In genomic region chr8:111733581-111734243, GRCm38 (mm10) we compare ENCODE assay signal across 9 mouse cellular contexts. TPM values are rescaled to one million over a fixed set of nuclear protein-coding genes. Genes with fewer than 3 reads are reported as not detected.
A peak's percentile ranks its signal among the peaks of the same experiment; 100 is the strongest.
DNase-seq lines count a peak whose midpoint lies in the region; ATAC-seq and TF ChIP-seq lines count a peak whose summit lies in the region.
"Had no signal": no experiment of that assay in that cellular context is flagged by ENCODE, and none has a peak within 500 bp of the region (broad histone marks: within the 10 kb centered on the region; RNA-seq: fewer than 3 reads in every experiment).

No protein-coding gene starts in this region.

- no peak overlapping the region for H3K4me3 ChIP-seq in forebrain, embryonic 12.5 days (replicated peaks)
- no peak overlapping the region for H3K4me3 ChIP-seq in forebrain, postnatal 0 days (ENCODE audit: low read depth, low read length)
- H3K4me3 ChIP-seq in embryonic facial prominence, embryonic 12.5 days, result no peak overlapping the region
- no peak overlapping the region for H3K4me3 ChIP-seq in kidney, adult 2 months (ENCODE audit: insufficient read depth, low read depth, low read length)
- no peak overlapping the region for H3K4me3 ChIP-seq in neural tube, embryonic 12.5 days

- no peaks in the 10 kb centered on the region for H3K36me3 ChIP-seq in forebrain, embryonic 12.5 days (replicated peaks)
- H3K36me3 ChIP-seq in forebrain, postnatal 0 days (ENCODE audit: insufficient read depth), result no peaks in the 10 kb centered on the region
- H3K36me3 ChIP-seq in embryonic facial prominence, embryonic 12.5 days, result no peaks in the 10 kb centered on the region
- H3K36me3 ChIP-seq in kidney, adult 2 months (ENCODE audit: control insufficient read depth, insufficient read depth, low read length), result no peaks in the 10 kb centered on the region
- no peaks in the 10 kb centered on the region for H3K36me3 ChIP-seq in neural tube, embryonic 12.5 days
- H3K36me3 ChIP-seq: G1E had no signal

- no peaks in the 10 kb centered on the region for H3K9me3 ChIP-seq in forebrain, embryonic 12.5 days
- no peaks in the 10 kb centered on the region for H3K9me3 ChIP-seq in forebrain, postnatal 0 days (ENCODE audit: low read length)
- H3K9me3 ChIP-seq in embryonic facial prominence, embryonic 12.5 days, result no peaks in the 10 kb centered on the region
- no peaks in the 10 kb centered on the region for H3K9me3 ChIP-seq in neural tube, embryonic 12.5 days
- H3K9me3 ChIP-seq: G1E had no signal

- peak overlapping the region; percentile 87 for H3K9ac ChIP-seq in forebrain, embryonic 12.5 days
- H3K9ac ChIP-seq in forebrain, postnatal 0 days, result no peak overlapping the region
- H3K9ac ChIP-seq in embryonic facial prominence, embryonic 12.5 days, result no peak overlapping the region; the same call in none of the 2 replicates
- H3K9ac ChIP-seq in neural tube, embryonic 12.5 days, result peak overlapping the region; percentile 26; the same call in 1 of the 2 replicates

- no peak for TF ChIP-seq CTCF in forebrain, postnatal 0 days (IDR thresholded peaks at IDR 0.05; ENCODE audit: low read depth)
- TF ChIP-seq CTCF in kidney, adult 2 months (conservative IDR thresholded peaks at IDR 0.05; ENCODE audit: insufficient read depth, insufficient read length, low read depth, low read length), result no peak

- peak overlapping the region; percentile 84 for H3K27ac ChIP-seq in forebrain, embryonic 12.5 days
- no peak overlapping the region for H3K27ac ChIP-seq in forebrain, postnatal 0 days (ENCODE audit: low read depth, low read length)
- peak overlapping the region; percentile 87 for H3K27ac ChIP-seq in embryonic facial prominence, embryonic 12.5 days
- peak overlapping the region; percentile 88 for H3K27ac ChIP-seq in kidney, adult 2 months (ENCODE audit: insufficient read depth, low read depth, low read length)
- H3K27ac ChIP-seq in neural tube, embryonic 12.5 days, result no peak overlapping the region

- no peak for DNase-seq in forebrain, postnatal 0 days
- peak; percentile 65 for DNase-seq in 3T3-L1 (ENCODE audit: low read depth, low spot score)
- peak; percentile 59 for DNase-seq in kidney, adult 2 months
- DNase-seq in right cerebral cortex, adult 2 months (ENCODE audit: low spot score in 2 of 2), result no peak
- DNase-seq in adrenal gland, postnatal 25 days, result no peak

- H3K27me3 ChIP-seq in forebrain, embryonic 12.5 days, result no peaks in the 10 kb centered on the region
- no peaks in the 10 kb centered on the region for H3K27me3 ChIP-seq in forebrain, postnatal 0 days (ENCODE audit: insufficient read depth, low read length)
- H3K27me3 ChIP-seq in embryonic facial prominence, embryonic 12.5 days, result no peaks in the 10 kb centered on the region
- H3K27me3 ChIP-seq in kidney, adult 2 months (replicated peaks; ENCODE audit: control insufficient read depth, insufficient read depth, low read length), result no peaks in the 10 kb centered on the region
- no peaks in the 10 kb centered on the region for H3K27me3 ChIP-seq in neural tube, embryonic 12.5 days (replicated peaks)

- peaks cover 88% of the 10 kb centered on the region for H3K4me1 ChIP-seq in forebrain, embryonic 12.5 days
- peaks cover 12% of the 10 kb centered on the region; the same call in 1 of the 2 replicates for H3K4me1 ChIP-seq in forebrain, postnatal 0 days (ENCODE audit: insufficient read depth)
- H3K4me1 ChIP-seq in embryonic facial prominence, embryonic 12.5 days, result peaks cover 71% of the 10 kb centered on the region
- peaks cover 79% of the 10 kb centered on the region for H3K4me1 ChIP-seq in kidney, adult 2 months (ENCODE audit: control insufficient read depth, insufficient read depth, low read length)
- H3K4me1 ChIP-seq in neural tube, embryonic 12.5 days, result peaks cover 92% of the 10 kb centered on the region

- peak overlapping the region; percentile 6; the same call in 1 of the 2 replicates for H3K4me2 ChIP-seq in forebrain, embryonic 12.5 days
- no peak overlapping the region for H3K4me2 ChIP-seq in forebrain, postnatal 0 days (ENCODE audit: low read depth)
- peak overlapping the region; percentile 78 for H3K4me2 ChIP-seq in embryonic facial prominence, embryonic 12.5 days (replicated peaks)
- H3K4me2 ChIP-seq in neural tube, embryonic 12.5 days (replicated peaks), result peak overlapping the region; percentile 14; the same call in 1 of the 2 replicates

- no peak for TF ChIP-seq POLR2A in kidney, adult 2 months (IDR thresholded peaks at IDR 0.05; ENCODE audit: low read depth, low read length)

- 4% methylated on average over 5 of the region's 5 CpGs for WGBS in forebrain, embryonic 12.5 days
- WGBS in forebrain, postnatal 0 days, result 13% methylated on average over 5 of the region's 5 CpGs
- 2% methylated on average over 5 of the region's 5 CpGs for WGBS in embryonic facial prominence, embryonic 12.5 days
- WGBS in kidney, adult 2 months, result 9% methylated on average over 5 of the region's 5 CpGs
- WGBS in neural tube, embryonic 12.5 days, result 4% methylated on average over 5 of the region's 5 CpGs

- no peak for ATAC-seq in forebrain, embryonic 12.5 days (ENCODE audit: low FRiP score)
- no peak for ATAC-seq in forebrain, postnatal 0 days
- ATAC-seq in embryonic facial prominence, embryonic 12.5 days (ENCODE audit: insufficient number of reproducible peaks, insufficient read depth, low FRiP score, low TSS enrichment), result peak; percentile 23; the same call in 1 of the 2 replicates
- no peak for ATAC-seq in neural tube, embryonic 12.5 days (ENCODE audit: low FRiP score, low read depth)

RNA-seq across cellular contexts. Expression of gene Bcar1, which starts 9.9 kb away (rescaled TPM):
- 44.0 and 45.6 TPM in 2 replicates for polyA plus RNA-seq in forebrain, embryonic 12.5 days (2016; fragmentation: Nextera tagmentation; extraction: Ambion mirVana)
- total RNA-seq in forebrain, postnatal 0 days (2014; rRNA removed), result 53.4 and 60.3 TPM in 2 replicates
- 43.4 and 47.0 TPM in 2 replicates for polyA plus RNA-seq in forebrain, postnatal 0 days (2015; fragmentation: Nextera tagmentation; extraction: Ambion mirVana)
- polyA plus RNA-seq in embryonic facial prominence, embryonic 12.5 days (2016; fragmentation: Nextera tagmentation; extraction: Ambion mirVana), result 40.0 and 41.1 TPM in 2 replicates
- polyA plus RNA-seq in kidney, adult 2 months (2012; rRNA removed), result 115 and 137 TPM in 2 replicates
- polyA plus RNA-seq in neural tube, embryonic 12.5 days (2016; fragmentation: Nextera tagmentation; extraction: Ambion mirVana), result 55.9 and 61.5 TPM in 2 replicates
- 64.5 and 70.0 TPM in 2 replicates for total RNA-seq in adrenal gland, postnatal 25 days (2021)

RNA-seq across cellular contexts. Expression of gene Ctrb1, which starts 42.9 kb away (rescaled TPM):
- polyA plus RNA-seq in forebrain, embryonic 12.5 days (2016; fragmentation: Nextera tagmentation; extraction: Ambion mirVana), result not detected in 2 replicates
- total RNA-seq in forebrain, postnatal 0 days (2014; rRNA removed), result not detected in 2 replicates
- polyA plus RNA-seq in forebrain, postnatal 0 days (2015; fragmentation: Nextera tagmentation; extraction: Ambion mirVana), result not detected in 2 replicates
- polyA plus RNA-seq in embryonic facial prominence, embryonic 12.5 days (2016; fragmentation: Nextera tagmentation; extraction: Ambion mirVana), result not detected in 2 replicates
- 0.17 and 0.29 TPM in 2 replicates for polyA plus RNA-seq in kidney, adult 2 months (2012; rRNA removed)
- not detected in 2 replicates for polyA plus RNA-seq in neural tube, embryonic 12.5 days (2016; fragmentation: Nextera tagmentation; extraction: Ambion mirVana)
- not detected in 2 replicates for total RNA-seq in adrenal gland, postnatal 25 days (2021)
- total RNA-seq: G1E had no signal
- polyA plus RNA-seq: G1E had no signal

Comparison
In these comparisons a context has a peak if more than half of its experiments do, and no peak if none do; other contexts are left out.
1. H3K27ac ChIP-seq: peak in forebrain, embryonic 12.5 days (single experiment), embryonic facial prominence, embryonic 12.5 days (single experiment) and kidney, adult 2 months (single experiment); none in forebrain, postnatal 0 days (single experiment) and neural tube, embryonic 12.5 days (single experiment).
2. H3K9ac ChIP-seq: peak in forebrain, embryonic 12.5 days (single experiment) and neural tube, embryonic 12.5 days (single experiment); none in forebrain, postnatal 0 days (single experiment) and embryonic facial prominence, embryonic 12.5 days (single experiment).
3. DNase-seq: peak in 3T3-L1 (single experiment) and kidney, adult 2 months (single experiment); none in forebrain, postnatal 0 days (single experiment), right cerebral cortex, adult 2 months (0 of 2) and adrenal gland, postnatal 25 days (single experiment).